Mouse (Mus musculus) liver, adult 2 months (tissue): ENCODE data around the gene Il4i1.

Experiments used
- CTCF ChIP-seq: fragments of 200-500 bp; IDR thresholded peaks from 2 replicates; pipeline ENCODE4 v1.5.1; 2011; ENCODE audit warnings: low read depth, low read length, control low read depth
- POLR2A ChIP-seq: fragments of 200-500 bp; IDR thresholded peaks from 2 replicates; pipeline ENCODE4 v1.6.1; 2011; ENCODE audit warnings: low read length, control low read depth; ENCODE audit not compliant: insufficient read depth; ENCODE audit errors: extremely low read depth

- TF ChIP-seq CTCF, result no peak
- TF ChIP-seq POLR2A, result no peak
Observed at GRCm38 (mm10) chr7:44870614-44871013, 54.4 kb downstream of the Il4i1 start.
